ENCODE assay signal across 22 mouse cellular contexts in the genomic region with DNA sequence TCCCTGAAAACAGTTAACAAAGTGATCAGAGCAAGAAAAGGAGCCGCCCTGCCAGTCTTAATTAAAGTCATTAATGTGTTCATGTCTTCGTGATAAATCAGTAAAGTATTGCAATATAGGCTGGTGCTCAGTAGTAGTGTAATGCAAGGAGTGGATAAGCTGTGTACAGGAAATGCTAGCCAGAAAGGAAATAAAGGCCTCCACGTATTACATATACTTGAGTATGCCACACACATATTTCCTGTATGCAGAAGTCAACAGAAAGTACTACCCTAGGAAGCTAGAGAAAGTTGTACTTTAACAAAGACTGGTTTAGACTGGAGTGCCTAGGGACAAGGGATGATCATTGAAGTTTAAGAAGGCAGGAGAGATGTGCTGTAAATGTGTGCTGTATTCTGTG. TPM values are rescaled to one million over a fixed set of nuclear protein-coding genes. Genes with fewer than 3 reads are reported as not detected.
DNase-seq lines count a peak whose midpoint lies in the region; ATAC-seq lines count a peak whose summit lies in the region.
"Had no signal": no experiment of that assay in that cellular context is flagged by ENCODE, and none has a peak within 500 bp of the region (broad histone marks: within the 10 kb centered on the region; RNA-seq: fewer than 3 reads in every experiment).

No protein-coding gene starts in this region.

- ATAC-seq in CD4-positive, CD25-positive, alpha-beta regulatory T cell, adult 4 months, result peak; percentile 56
- ATAC-seq in inflammation-experienced regulatory T-cells, adult 6 months, result peak; percentile 73
- no peak for ATAC-seq in hindbrain, embryonic 12.5 days (ENCODE audit: low FRiP score)
- ATAC-seq: forebrain, embryonic 13.5 days; forebrain, embryonic 15.5 days; forebrain, postnatal 0 days had no signal

- H3K9ac ChIP-seq in hindbrain, embryonic 12.5 days, result no peak overlapping the region
- H3K9ac ChIP-seq: embryonic facial prominence, embryonic 12.5 days; forebrain, embryonic 13.5 days; forebrain, embryonic 15.5 days; forebrain, postnatal 0 days had no signal

- peaks cover 66% of the 10 kb centered on the region for H3K36me3 ChIP-seq in hindbrain, embryonic 12.5 days

- intact Hi-C loops in left cerebral cortex, postnatal 25 days (cut with DNase I), result no loop called here
- intact Hi-C loops in heart, postnatal 25 days (cut with DNase I), result no loop called here

- DNase-seq in 416B (ENCODE audit: low read depth), result peak; percentile 13
- DNase-seq in CD4-positive helper T cell, adult 2 months (ENCODE audit: low read depth, low spot score), result peak; percentile 42
- DNase-seq in left cerebral cortex, postnatal 25 days (ENCODE audit: low spot score in 2 of 2), result no peak
- no peak for DNase-seq in heart, postnatal 25 days (ENCODE audit: low spot score)
- DNase-seq in left cerebral cortex, adult 8-10 months (ENCODE audit: low spot score in 2 of 2), result no peak
- DNase-seq: adrenal gland, adult 8-10 months; adrenal gland, postnatal 14 days; adrenal gland, postnatal 36 days; B cell, adult 2 months; cerebellum, adult 11-12 months; cerebellum, adult 2 months; cerebellum, adult 9-10 months; cerebellum, postnatal 10 days; cerebellum, postnatal 25 days; forebrain, postnatal 0 days had no signal

- WGBS in hindbrain, embryonic 12.5 days, result 92% methylated on average over 3 of the region's 3 CpGs

- no peaks in the 10 kb centered on the region for H3K9me3 ChIP-seq in hindbrain, embryonic 12.5 days (replicated peaks)
- H3K9me3 ChIP-seq: embryonic facial prominence, embryonic 10.5 days; embryonic facial prominence, embryonic 12.5 days; forebrain, embryonic 13.5 days; forebrain, embryonic 15.5 days had no signal

- H3K27me3 ChIP-seq in hindbrain, embryonic 12.5 days, result no peaks in the 10 kb centered on the region
- H3K27me3 ChIP-seq: embryonic facial prominence, embryonic 12.5 days; forebrain, embryonic 13.5 days; forebrain, embryonic 15.5 days had no signal

- no peaks in the 10 kb centered on the region for H3K4me1 ChIP-seq in hindbrain, embryonic 12.5 days
- H3K4me1 ChIP-seq: embryonic facial prominence, embryonic 10.5 days; embryonic facial prominence, embryonic 12.5 days; forebrain, embryonic 13.5 days; forebrain, embryonic 15.5 days had no signal

- no peak overlapping the region for H3K4me2 ChIP-seq in hindbrain, embryonic 12.5 days (replicated peaks)
- H3K4me2 ChIP-seq: embryonic facial prominence, embryonic 12.5 days; forebrain, embryonic 13.5 days; forebrain, embryonic 15.5 days had no signal

- no peak overlapping the region for H3K27ac ChIP-seq in hindbrain, embryonic 12.5 days
- H3K27ac ChIP-seq: embryonic facial prominence, embryonic 10.5 days; embryonic facial prominence, embryonic 12.5 days; forebrain, embryonic 13.5 days; forebrain, embryonic 15.5 days had no signal

- H3K4me3 ChIP-seq in hindbrain, embryonic 12.5 days, result no peak overlapping the region
- H3K4me3 ChIP-seq: embryonic facial prominence, embryonic 10.5 days; embryonic facial prominence, embryonic 12.5 days; forebrain, embryonic 13.5 days; forebrain, embryonic 15.5 days had no signal

RNA-seq across cellular contexts. Expression of gene Ppp1cb, which starts 26.8 kb away (rescaled TPM):
- polyA plus RNA-seq in CD4-positive, CD25-positive, alpha-beta regulatory T cell, adult 4 months (2017; shearing (Covaris generic)), result 100 to 1,000 TPM in 1 of 2 experiments, 10 to 100 TPM in 1; 71.3 to 138 TPM
- 100 to 1,000 TPM in 2 of 3 experiments, 10 to 100 TPM in 1; 83.2 to 212 (median 169) TPM for polyA plus RNA-seq in inflammation-experienced regulatory T-cells, adult 6 months (2017; shearing (Covaris generic))
- total RNA-seq in left cerebral cortex, postnatal 25 days (2021), result 100 to 1,000 TPM; 384 to 386 TPM
- 196 and 215 TPM in 2 replicates for polyA plus RNA-seq in hindbrain, embryonic 12.5 days (2016; fragmentation: Nextera tagmentation; extraction: Ambion mirVana)
- total RNA-seq in heart, postnatal 25 days (2021), result 100 to 1,000 TPM; 437 to 474 TPM
- 100 to 1,000 TPM; 369 to 425 (median 401) TPM for total RNA-seq in left cerebral cortex, adult 8-10 months (2022)

Comparison
In these comparisons a context has a peak if more than half of its experiments do, and no peak if none do; other contexts are left out.
1. DNase-seq: peak in 416B (single experiment) and CD4-positive helper T cell, adult 2 months (single experiment); none in left cerebral cortex, postnatal 25 days (0 of 2), heart, postnatal 25 days (single experiment) and left cerebral cortex, adult 8-10 months (0 of 2).